Mouse (Mus musculus) testis, adult 2 months (tissue): ENCODE measurements around the gene Lce1m.
"Not testable (repeated sequence)": the region's sequence is repeated elsewhere in the genome, so short reads cannot be mapped to it uniquely, and the experiment has no call there.

ENCODE experiments used
- CTCF ChIP-seq: fragments of 200-500 bp; IDR thresholded peaks from 2 replicates; pipeline ENCODE4 v1.5.1; 2012; ENCODE audit warnings: low read depth, mild to moderate bottlenecking, inconsistent platforms, low read length, moderate library complexity; ENCODE audit not compliant: control insufficient read depth, insufficient read depth, insufficient replicate concordance
- POLR2A ChIP-seq: fragments of 200-500 bp; IDR thresholded peaks from 2 replicates; pipeline ENCODE4 v1.6.1; 2012; ENCODE audit warnings: low read depth, mild to moderate bottlenecking, inconsistent platforms, low read length, moderate library complexity; ENCODE audit not compliant: control insufficient read depth

DNA sequence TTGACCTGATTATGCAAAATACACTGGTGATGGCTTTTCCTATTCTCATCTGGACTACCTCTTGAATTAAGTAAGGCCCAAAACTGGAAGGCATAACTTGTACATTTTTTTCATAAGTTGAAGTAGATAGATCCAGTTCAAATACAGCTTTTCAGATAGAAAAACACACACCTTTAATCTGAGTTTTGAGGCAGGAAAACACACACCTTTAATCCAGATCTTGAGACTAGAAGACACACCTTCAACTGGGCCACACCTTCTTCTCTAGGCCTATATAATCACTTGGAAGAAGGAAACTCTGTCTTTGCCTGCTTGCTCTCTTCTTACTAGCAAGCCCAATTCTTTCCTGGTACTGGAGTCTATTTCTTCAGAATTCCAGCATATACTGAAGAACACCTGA is 49.7 kb upstream of the Lce1m start, which contains the start of gene Gm4858:
- not testable (repeated sequence) for TF ChIP-seq CTCF, POLR2A
